Mouse (Mus musculus): ENCODE measurements around the gene Naa16. TPM values are rescaled to one million over a fixed set of nuclear protein-coding genes. Genes with fewer than 3 reads are reported as not detected.

Naa16 gene
- total and polyA plus RNA-seq, 3 experiments = 29.6 to 62.5 (median 34.4) TPM

DNA sequence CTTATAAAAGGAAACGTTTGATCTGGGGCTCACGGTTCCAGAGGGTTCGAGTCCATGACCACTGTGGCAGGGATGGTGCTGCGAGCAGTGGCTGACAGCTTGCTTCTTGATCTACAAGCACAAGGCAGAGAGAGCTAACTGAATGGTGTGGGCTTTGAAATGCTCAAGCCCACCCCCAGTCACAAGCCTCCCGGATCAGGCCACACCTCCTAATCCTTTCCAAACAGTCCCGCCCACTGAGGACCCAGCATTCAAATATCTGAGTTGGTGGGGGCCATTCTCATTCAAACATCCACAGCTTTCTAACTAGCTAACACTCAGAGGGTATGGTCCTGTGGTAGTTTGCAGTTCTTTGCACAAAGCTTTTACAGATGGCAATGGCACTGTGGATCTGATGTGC, 22.5 kb upstream of the Naa16 start:
- H3K36me3 ChIP-seq (replicated peaks) = peaks cover 67% of the 10 kb centered on the region
- no peak for DNase-seq (ENCODE audit: low spot score)

DNA sequence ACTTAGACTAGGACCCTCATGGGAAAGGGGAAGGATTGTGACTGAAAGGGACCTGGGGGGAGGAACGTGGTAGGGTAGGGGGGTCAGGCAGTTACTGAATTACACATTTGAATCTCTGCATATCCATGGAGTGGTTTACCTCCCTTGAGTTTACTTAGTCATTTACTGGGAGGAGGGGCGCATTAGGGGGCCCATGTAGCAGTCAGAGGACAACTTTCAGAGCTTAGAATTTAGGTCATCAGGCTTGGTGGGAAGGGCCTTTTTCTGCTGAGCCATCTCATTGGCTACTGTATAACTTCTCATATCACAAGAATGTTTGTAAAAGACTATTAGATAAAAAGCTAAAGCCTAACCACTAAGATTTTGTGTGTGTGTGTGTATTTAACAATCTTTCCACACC, 20.1 kb upstream of the Naa16 start:
- ATAC-seq (ENCODE audit: extremely low read depth, insufficient number of reproducible peaks, low FRiP score, poor library complexity, severe bottlenecking) (no peak), DNase-seq (ENCODE audit: low spot score) (no peak)
- H3K9me3 ChIP-seq (replicated peaks) = no peaks in the 10 kb centered on the region
- H3K36me3 ChIP-seq (replicated peaks) = peaks cover 61% of the 10 kb centered on the region
- H3K4me3 ChIP-seq (ENCODE audit: low read depth, low read length) = no peak overlapping the region
- TF ChIP-seq POLR2AphosphoS5 (IDR thresholded peaks at IDR 0.05; ENCODE audit: insufficient replicate concordance, low read depth, low read length) (no peak), TAL1 (conservative IDR thresholded peaks at IDR 0.05; ENCODE audit: low read depth, low read length) (no peak), GATA1 (IDR thresholded peaks at IDR 0.05; ENCODE audit: borderline replicate concordance, low read length) (no peak), CTCF (IDR thresholded peaks at IDR 0.05; ENCODE audit: low read depth, low read length) (no peak), GATA2 (IDR thresholded peaks at IDR 0.05; ENCODE audit: borderline replicate concordance, low read depth, low read length) (no peak)
- H3K27me3 ChIP-seq (ENCODE audit: insufficient read depth, low read length) = no peaks in the 10 kb centered on the region
- H3K4me1 ChIP-seq (ENCODE audit: insufficient read depth, low read depth, low read length) = no peaks in the 10 kb centered on the region

More for the DNA sequence above, 22.5 kb upstream of the Naa16 start:
- no peaks in the 10 kb centered on the region for H3K9me3 ChIP-seq (replicated peaks)
- H3K4me1 ChIP-seq (ENCODE audit: insufficient read depth, low read depth, low read length) = no peaks in the 10 kb centered on the region
- H3K4me3 ChIP-seq (ENCODE audit: low read depth, low read length) = no peak overlapping the region
- no peaks in the 10 kb centered on the region for H3K27me3 ChIP-seq (ENCODE audit: insufficient read depth, low read length)
- TF ChIP-seq GATA2 (IDR thresholded peaks at IDR 0.05; ENCODE audit: borderline replicate concordance, low read depth, low read length) = no peak
- TF ChIP-seq POLR2AphosphoS5 (IDR thresholded peaks at IDR 0.05; ENCODE audit: insufficient replicate concordance, low read depth, low read length) = no peak
- TF ChIP-seq GATA1 (IDR thresholded peaks at IDR 0.05; ENCODE audit: borderline replicate concordance, low read length) = no peak
- ATAC-seq (ENCODE audit: extremely low read depth, insufficient number of reproducible peaks, low FRiP score, poor library complexity, severe bottlenecking) = no peak

GRCm38 (mm10) chr14:79409278-79409830, 18.8 kb upstream of the Naa16 start:
- DNase-seq (ENCODE audit: low spot score) = no peak
- Histone ChIP-seq H3K27me3 (ENCODE audit: insufficient read depth, low read length) (no peaks in the 10 kb centered on the region), H3K4me1 (ENCODE audit: insufficient read depth, low read depth, low read length) (no peaks in the 10 kb centered on the region), H3K36me3 (replicated peaks) (peaks cover 54% of the 10 kb centered on the region), H3K9me3 (replicated peaks) (no peaks in the 10 kb centered on the region), H3K4me3 (ENCODE audit: low read depth, low read length) (no peak overlapping the region)
- no peak for TF ChIP-seq TAL1 (conservative IDR thresholded peaks at IDR 0.05; ENCODE audit: low read depth, low read length)
- TF ChIP-seq CTCF (IDR thresholded peaks at IDR 0.05; ENCODE audit: low read depth, low read length) = no peak
- TF ChIP-seq GATA2 (IDR thresholded peaks at IDR 0.05; ENCODE audit: borderline replicate concordance, low read depth, low read length) = no peak
- TF ChIP-seq GATA1 (IDR thresholded peaks at IDR 0.05; ENCODE audit: borderline replicate concordance, low read length) = no peak
- TF ChIP-seq POLR2AphosphoS5 (IDR thresholded peaks at IDR 0.05; ENCODE audit: insufficient replicate concordance, low read depth, low read length) = no peak
- no peak for ATAC-seq (ENCODE audit: extremely low read depth, insufficient number of reproducible peaks, low FRiP score, poor library complexity, severe bottlenecking)

DNA sequence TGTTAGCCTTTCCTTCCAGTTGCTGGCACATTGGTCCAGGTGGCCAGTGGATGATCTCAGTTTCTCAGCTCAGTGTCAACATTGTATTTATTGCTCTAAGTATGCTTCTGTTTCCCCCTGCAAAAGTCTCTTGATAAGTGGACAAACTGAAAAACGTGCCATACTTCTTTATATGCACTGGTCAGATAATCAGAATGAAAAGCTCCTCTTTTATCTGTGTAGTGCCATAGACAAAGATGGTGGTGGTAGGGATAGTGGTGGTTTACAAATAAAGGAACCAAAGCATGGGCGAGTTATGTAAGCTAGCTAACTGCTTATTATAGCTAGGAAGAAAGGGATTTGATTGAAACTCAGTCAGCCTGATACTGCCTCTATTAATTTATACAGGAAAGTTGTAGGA, 17.1 kb upstream of the Naa16 start:
- Histone ChIP-seq H3K27me3 (ENCODE audit: insufficient read depth, low read length) (no peaks in the 10 kb centered on the region), H3K9me3 (replicated peaks) (no peaks in the 10 kb centered on the region), H3K4me3 (ENCODE audit: low read depth, low read length) (no peak overlapping the region), H3K4me1 (ENCODE audit: insufficient read depth, low read depth, low read length) (no peaks in the 10 kb centered on the region), H3K36me3 (replicated peaks) (peaks cover 52% of the 10 kb centered on the region)
- no peak for ATAC-seq (ENCODE audit: extremely low read depth, insufficient number of reproducible peaks, low FRiP score, poor library complexity, severe bottlenecking)
- no peak for TF ChIP-seq GATA2 (IDR thresholded peaks at IDR 0.05; ENCODE audit: borderline replicate concordance, low read depth, low read length)
- no peak for TF ChIP-seq GATA1 (IDR thresholded peaks at IDR 0.05; ENCODE audit: borderline replicate concordance, low read length)
- TF ChIP-seq TAL1 (conservative IDR thresholded peaks at IDR 0.05; ENCODE audit: low read depth, low read length) = no peak
- TF ChIP-seq POLR2AphosphoS5 (IDR thresholded peaks at IDR 0.05; ENCODE audit: insufficient replicate concordance, low read depth, low read length) = no peak
- TF ChIP-seq CTCF (IDR thresholded peaks at IDR 0.05; ENCODE audit: low read depth, low read length) = no peak
- no peak for DNase-seq (ENCODE audit: low spot score)

DNA sequence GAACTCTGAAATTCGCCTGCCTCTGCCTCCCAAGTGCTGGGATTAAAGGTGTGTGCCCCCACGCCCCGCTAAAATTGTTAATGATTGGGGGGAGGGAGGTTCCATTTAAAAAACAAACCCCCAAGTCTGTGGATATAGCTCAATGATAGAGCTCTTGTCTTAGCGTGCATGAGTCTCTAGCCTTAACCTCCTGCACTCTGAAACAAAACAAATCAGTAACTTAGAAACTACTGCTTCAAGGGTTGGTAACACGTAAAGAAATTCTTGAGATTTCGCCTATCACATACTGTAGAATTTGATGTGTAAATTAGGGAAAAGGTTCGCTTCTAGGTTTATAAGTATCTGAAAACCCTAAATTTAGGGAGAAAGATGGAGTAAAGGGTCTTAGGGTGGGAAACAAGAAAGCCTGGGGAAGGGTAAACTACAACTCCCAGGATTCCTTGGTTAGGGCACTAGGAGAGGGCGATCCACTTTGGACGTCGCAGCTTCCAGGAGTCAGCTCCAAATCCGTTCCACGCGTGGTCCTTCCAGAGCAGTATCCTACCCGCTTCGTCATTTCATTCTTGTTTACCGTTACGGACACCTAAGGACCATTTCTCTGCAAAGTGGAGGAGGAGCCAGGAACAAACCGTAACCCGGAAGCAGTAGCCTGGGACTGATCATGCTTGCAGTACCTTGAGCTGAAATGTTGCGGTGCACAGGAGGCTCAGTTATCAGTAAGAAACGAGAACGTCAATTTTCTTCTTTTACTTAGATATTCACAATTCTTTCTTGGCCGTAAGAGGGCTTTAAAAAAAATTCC, 6.9 kb upstream of the Naa16 start, which contains the start of gene Mtrf1:
Gene Mtrf1 (plus strand): TSS at position 452 of the 802 bp plus-strand sequence.
- DNase-seq (ENCODE audit: low spot score) (peak; percentile 68), ATAC-seq (ENCODE audit: extremely low read depth, insufficient number of reproducible peaks, low FRiP score, poor library complexity, severe bottlenecking) (peak; percentile 86)
- peaks cover 30% of the 10 kb centered on the region for H3K4me1 ChIP-seq (ENCODE audit: insufficient read depth, low read depth, low read length)
- 0 out of 2 replicates have a peak, but pooled peaks cover 3% of the 10 kb centered on the region for H3K9me3 ChIP-seq (replicated peaks)
- TF ChIP-seq TAL1 (conservative IDR thresholded peaks at IDR 0.05; ENCODE audit: low read depth, low read length) (no peak), POLR2AphosphoS5 (IDR thresholded peaks at IDR 0.05; ENCODE audit: insufficient replicate concordance, low read depth, low read length) (no peak), GATA2 (IDR thresholded peaks at IDR 0.05; ENCODE audit: borderline replicate concordance, low read depth, low read length) (no peak), GATA1 (IDR thresholded peaks at IDR 0.05; ENCODE audit: borderline replicate concordance, low read length) (no peak), CTCF (IDR thresholded peaks at IDR 0.05; ENCODE audit: low read depth, low read length) (no peak)
- no peaks in the 10 kb centered on the region for H3K27me3 ChIP-seq (ENCODE audit: insufficient read depth, low read length)
- H3K4me3 ChIP-seq (ENCODE audit: low read depth, low read length) = peak within 1 kb of the TSS; percentile 71
- peaks cover 26% of the 10 kb centered on the region for H3K36me3 ChIP-seq (replicated peaks)

GRCm38 (mm10) chr14:79394564-79394963, 4.0 kb upstream of the Naa16 start:
- ATAC-seq (ENCODE audit: extremely low read depth, insufficient number of reproducible peaks, low FRiP score, poor library complexity, severe bottlenecking) (0 out of 2 replicates have a peak, but pooled peaks have one; percentile 12), DNase-seq (ENCODE audit: low spot score) (no peak)
- Histone ChIP-seq H3K4me3 (ENCODE audit: low read depth, low read length) (no peak overlapping the region), H3K27me3 (ENCODE audit: insufficient read depth, low read length) (no peaks in the 10 kb centered on the region), H3K36me3 (replicated peaks) (peaks cover 6% of the 10 kb centered on the region), H3K4me1 (ENCODE audit: insufficient read depth, low read depth, low read length) (peaks cover 44% of the 10 kb centered on the region), H3K9me3 (replicated peaks) (0 out of 2 replicates have a peak, but pooled peaks cover 3% of the 10 kb centered on the region)
- peak; percentile 60; the same call in 1 of the 2 replicates for TF ChIP-seq CTCF (IDR thresholded peaks at IDR 0.05; ENCODE audit: low read depth, low read length)
- no peak for TF ChIP-seq GATA2 (IDR thresholded peaks at IDR 0.05; ENCODE audit: borderline replicate concordance, low read depth, low read length)
- TF ChIP-seq GATA1 (IDR thresholded peaks at IDR 0.05; ENCODE audit: borderline replicate concordance, low read length) = no peak
- TF ChIP-seq POLR2AphosphoS5 (IDR thresholded peaks at IDR 0.05; ENCODE audit: insufficient replicate concordance, low read depth, low read length) = no peak
- TF ChIP-seq TAL1 (conservative IDR thresholded peaks at IDR 0.05; ENCODE audit: low read depth, low read length) = no peak
